Mouse (Mus musculus): Measurements from ENCODE around the gene Fgf7. TPM values are rescaled to one million over a fixed set of nuclear protein-coding genes. Genes with fewer than 3 reads are reported as not detected.

Gene Fgf7
- polyA plus RNA-seq, 1 experiment, result 12.3 TPM

GRCm38 (mm10) chr2:126042674-126043073 lies 8.2 kb downstream of the Fgf7 start:
- TF ChIP-seq CTCF (IDR thresholded peaks at IDR 0.05; ENCODE audit: borderline replicate concordance, insufficient read depth, low read depth, low read length) (no peak), POLR2A (IDR thresholded peaks at IDR 0.05; ENCODE audit: borderline replicate concordance, insufficient read depth, low read length) (no peak)
- 44% methylated on average over 3 of the region's 3 CpGs for WGBS

GRCm38 (mm10) chr2:126045621-126046020 lies 11.2 kb downstream of the Fgf7 start:
- DNase-seq, result no peak
- no peak overlapping the region for H3K27ac ChIP-seq (ENCODE audit: insufficient read depth, low read length)
- TF ChIP-seq POLR2A (IDR thresholded peaks at IDR 0.05; ENCODE audit: borderline replicate concordance, insufficient read depth, low read length), result no peak
- TF ChIP-seq CTCF (IDR thresholded peaks at IDR 0.05; ENCODE audit: borderline replicate concordance, insufficient read depth, low read depth, low read length), result no peak
- H3K27me3 ChIP-seq (ENCODE audit: control insufficient read depth, insufficient read depth, low read length), result no peaks in the 10 kb centered on the region
- 87% methylated on average over 5 of the region's 5 CpGs for WGBS
- H3K4me1 ChIP-seq (ENCODE audit: control insufficient read depth, insufficient read depth, low read length), result no peaks in the 10 kb centered on the region
- no peak overlapping the region for H3K4me3 ChIP-seq (replicated peaks; ENCODE audit: insufficient read depth, low read depth, low read length)

More at GRCm38 (mm10) chr2:126042674-126043073, 8.2 kb downstream of the Fgf7 start:
- Histone ChIP-seq H3K27me3 (ENCODE audit: control insufficient read depth, insufficient read depth, low read length) (no peaks in the 10 kb centered on the region), H3K4me3 (replicated peaks; ENCODE audit: insufficient read depth, low read depth, low read length) (no peak overlapping the region), H3K4me1 (ENCODE audit: control insufficient read depth, insufficient read depth, low read length) (no peaks in the 10 kb centered on the region), H3K27ac (ENCODE audit: insufficient read depth, low read length) (no peak overlapping the region)
- DNase-seq, result no peak

- TF ChIP-seq POLR2A (IDR thresholded peaks at IDR 0.05; ENCODE audit: borderline replicate concordance, insufficient read depth, low read length) (no peak), CTCF (IDR thresholded peaks at IDR 0.05; ENCODE audit: borderline replicate concordance, insufficient read depth, low read depth, low read length) (no peak)
- Histone ChIP-seq H3K27me3 (ENCODE audit: control insufficient read depth, insufficient read depth, low read length) (no peaks in the 10 kb centered on the region), H3K4me1 (ENCODE audit: control insufficient read depth, insufficient read depth, low read length) (no peaks in the 10 kb centered on the region), H3K4me3 (replicated peaks; ENCODE audit: insufficient read depth, low read depth, low read length) (no peak overlapping the region), H3K27ac (ENCODE audit: insufficient read depth, low read length) (no peak overlapping the region)
- DNase-seq, result no peak
- 43% methylated on average over 6 of the region's 6 CpGs for WGBS
Measured at GRCm38 (mm10) chr2:126052749-126053557, 18.5 kb downstream of the Fgf7 start.

- no peaks in the 10 kb centered on the region for H3K27me3 ChIP-seq (ENCODE audit: control insufficient read depth, insufficient read depth, low read length)
- TF ChIP-seq POLR2A (IDR thresholded peaks at IDR 0.05; ENCODE audit: borderline replicate concordance, insufficient read depth, low read length) (no peak), CTCF (IDR thresholded peaks at IDR 0.05; ENCODE audit: borderline replicate concordance, insufficient read depth, low read depth, low read length) (no peak)
- 64% methylated on average over 5 of the region's 5 CpGs for WGBS
Measured at GRCm38 (mm10) chr2:126053657-126054056, 19.2 kb downstream of the Fgf7 start.

GRCm38 (mm10) chr2:126060595-126060994 lies 26.1 kb downstream of the Fgf7 start:
- Histone ChIP-seq H3K27ac (ENCODE audit: insufficient read depth, low read length) (no peak overlapping the region), H3K4me1 (ENCODE audit: control insufficient read depth, insufficient read depth, low read length) (no peaks in the 10 kb centered on the region), H3K27me3 (ENCODE audit: control insufficient read depth, insufficient read depth, low read length) (no peaks in the 10 kb centered on the region), H3K4me3 (replicated peaks; ENCODE audit: insufficient read depth, low read depth, low read length) (no peak overlapping the region)
- no peak for DNase-seq
- 51% methylated on average over 4 of the region's 4 CpGs for WGBS
- TF ChIP-seq CTCF (IDR thresholded peaks at IDR 0.05; ENCODE audit: borderline replicate concordance, insufficient read depth, low read depth, low read length), result no peak
- no peak for TF ChIP-seq POLR2A (IDR thresholded peaks at IDR 0.05; ENCODE audit: borderline replicate concordance, insufficient read depth, low read length)

More at GRCm38 (mm10) chr2:126053657-126054056, 19.2 kb downstream of the Fgf7 start:
- Histone ChIP-seq H3K27ac (ENCODE audit: insufficient read depth, low read length) (no peak overlapping the region), H3K4me1 (ENCODE audit: control insufficient read depth, insufficient read depth, low read length) (no peaks in the 10 kb centered on the region), H3K4me3 (replicated peaks; ENCODE audit: insufficient read depth, low read depth, low read length) (no peak overlapping the region)
- DNase-seq, result no peak

- no peak for TF ChIP-seq CTCF (IDR thresholded peaks at IDR 0.05; ENCODE audit: borderline replicate concordance, insufficient read depth, low read depth, low read length)
- no peak for TF ChIP-seq POLR2A (IDR thresholded peaks at IDR 0.05; ENCODE audit: borderline replicate concordance, insufficient read depth, low read length)
- H3K4me1 ChIP-seq (ENCODE audit: control insufficient read depth, insufficient read depth, low read length), result no peaks in the 10 kb centered on the region
- 72% methylated on average over 17 of the region's 17 CpGs for WGBS
- no peak overlapping the region for H3K27ac ChIP-seq (ENCODE audit: insufficient read depth, low read length)
- DNase-seq, result no peak
- no peak overlapping the region for H3K4me3 ChIP-seq (replicated peaks; ENCODE audit: insufficient read depth, low read depth, low read length)
- no peaks in the 10 kb centered on the region for H3K27me3 ChIP-seq (ENCODE audit: control insufficient read depth, insufficient read depth, low read length)
Measured at GRCm38 (mm10) chr2:126061037-126061773, 26.7 kb downstream of the Fgf7 start.

GRCm38 (mm10) chr2:126062876-126063275 lies 28.4 kb downstream of the Fgf7 start:
- TF ChIP-seq POLR2A (IDR thresholded peaks at IDR 0.05; ENCODE audit: borderline replicate concordance, insufficient read depth, low read length) (no peak), CTCF (IDR thresholded peaks at IDR 0.05; ENCODE audit: borderline replicate concordance, insufficient read depth, low read depth, low read length) (no peak)
- WGBS, result 78% methylated on average over 7 of the region's 7 CpGs
- no peak overlapping the region for H3K4me3 ChIP-seq (replicated peaks; ENCODE audit: insufficient read depth, low read depth, low read length)
- no peak overlapping the region for H3K27ac ChIP-seq (ENCODE audit: insufficient read depth, low read length)
- H3K27me3 ChIP-seq (ENCODE audit: control insufficient read depth, insufficient read depth, low read length), result no peaks in the 10 kb centered on the region
- no peak for DNase-seq
- H3K4me1 ChIP-seq (ENCODE audit: control insufficient read depth, insufficient read depth, low read length), result no peaks in the 10 kb centered on the region
